Mouse (Mus musculus) liver, embryonic 14.5 days (tissue): Measurements from ENCODE around the gene Atxn10.

Experiments
- CTCF ChIP-seq: IDR thresholded peaks from 2 replicates; pipeline ENCODE4 v1.5.1; 2016; ENCODE audit warnings: antibody characterized with exemption, low read depth, control low read depth
- EP300 ChIP-seq: IDR thresholded peaks from 2 replicates; pipeline ENCODE4 v1.6.1; 2016; ENCODE audit warnings: antibody characterized with exemption, low read depth

DNA sequence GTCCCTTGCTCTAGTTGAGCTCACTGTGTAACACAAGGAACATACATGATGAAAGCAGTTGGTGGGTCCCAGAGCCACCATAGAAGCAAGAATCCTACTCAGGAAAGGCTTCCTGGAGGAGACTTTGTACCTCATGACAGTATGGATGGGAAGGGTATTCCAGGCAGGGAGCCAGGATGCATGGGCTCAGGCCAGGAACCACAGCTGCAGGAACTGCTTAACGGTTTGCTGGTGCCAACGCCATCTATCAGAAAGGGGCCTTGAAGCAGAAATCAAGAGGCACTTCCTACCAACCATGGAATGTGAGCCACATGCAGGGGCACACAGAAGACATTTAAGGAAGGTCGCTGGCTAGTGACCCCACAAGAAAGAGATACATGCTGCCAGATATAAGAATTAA is 138.7 kb downstream of the Atxn10 start:
- TF ChIP-seq CTCF (no peak), EP300 (no peak)
